Mouse (Mus musculus) midbrain, embryonic 10.5 days (tissue): ENCODE results near the gene Tmem233. TPM values are rescaled to one million over a fixed set of nuclear protein-coding genes. Genes with fewer than 3 reads are reported as not detected.

Experiments used
- DNase-seq: peaks from one replicate; pipeline ENCODE4 v3.0.0-alpha.2; 2017; ENCODE audit warnings: low spot score
- H3K27ac ChIP-seq: fragments of 300-500 bp; sonication (generic); replicated peaks from 2 replicates; pipeline ENCODE4 v1.5.1; 2016; ENCODE audit warnings: mild to moderate bottlenecking
- H3K27me3 ChIP-seq: fragments of 300-500 bp; sonication (generic); 2 replicates; pipeline ENCODE4 v1.6.1; 2016; ENCODE audit warnings: low read depth, mild to moderate bottlenecking; ENCODE audit not compliant: poor library complexity, severe bottlenecking
- H3K36me3 ChIP-seq: fragments of 300-500 bp; sonication (generic); 2 replicates; pipeline ENCODE4 v1.6.1; 2016; ENCODE audit warnings: mild to moderate bottlenecking, moderate library complexity
- H3K4me1 ChIP-seq: fragments of 300-500 bp; sonication (generic); 2 replicates; pipeline ENCODE4 v1.6.1; 2016
- H3K4me3 ChIP-seq: fragments of 300-500 bp; sonication (generic); 2 replicates; pipeline ENCODE4 v1.5.1; 2016; ENCODE audit warnings: mild to moderate bottlenecking, moderate library complexity
- H3K9me3 ChIP-seq: fragments of 300-500 bp; sonication (generic); replicated peaks from 2 replicates; pipeline ENCODE4 v1.6.1; 2016; ENCODE audit warnings: mild to moderate bottlenecking
- WGBS: fragments of 180-500 bp; shearing (Covaris S2); methylation state at CpG from one replicate; pipeline ENCODE4 v1.1.7; 2016; 5-methylcytosine and 5-hydroxymethylcytosine counted together
- polyA plus RNA-seq: library from polyadenylated mRNA; unstranded; fragments of >200 nt; fragmentation: Nextera tagmentation; extraction: Ambion mirVana; gene quantifications from 2 replicates; pipeline ENCODE4 v1.2.1, GENCODE M21; 2016

The Tmem233 gene
- polyA plus RNA-seq, 1 experiment from 2014 or later = not detected

DNA sequence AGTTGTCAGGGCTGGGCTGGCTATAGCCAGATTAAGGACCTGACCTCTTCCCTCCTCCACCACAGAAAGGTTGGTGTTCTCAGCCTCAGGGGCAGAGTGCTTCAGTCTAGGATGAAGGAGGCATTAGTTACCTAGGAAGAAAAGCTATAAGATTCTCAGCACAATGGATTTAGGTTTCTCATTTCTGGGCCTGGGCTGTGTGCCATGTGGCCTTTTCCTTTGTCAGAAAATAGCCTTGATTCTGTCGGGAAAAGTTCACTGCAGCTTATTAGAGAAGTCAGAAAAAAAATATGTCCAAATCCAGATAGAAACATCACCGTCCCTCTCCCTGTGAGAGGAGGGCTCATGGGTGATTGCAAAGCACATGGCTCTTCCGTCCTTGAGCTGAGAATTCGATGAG, 33.2 kb downstream of the Tmem233 start:
- H3K36me3 ChIP-seq = no peaks in the 10 kb centered on the region
- WGBS = 90% methylated on average over 4 of the region's 4 CpGs
- H3K4me3 ChIP-seq = no peak overlapping the region
- H3K27me3 ChIP-seq = no peaks in the 10 kb centered on the region
- no peak for DNase-seq
- H3K4me1 ChIP-seq = 0 out of 2 replicates have a peak, but pooled peaks cover 4% of the 10 kb centered on the region
- no peak overlapping the region for H3K27ac ChIP-seq
- H3K9me3 ChIP-seq = no peaks in the 10 kb centered on the region

DNA sequence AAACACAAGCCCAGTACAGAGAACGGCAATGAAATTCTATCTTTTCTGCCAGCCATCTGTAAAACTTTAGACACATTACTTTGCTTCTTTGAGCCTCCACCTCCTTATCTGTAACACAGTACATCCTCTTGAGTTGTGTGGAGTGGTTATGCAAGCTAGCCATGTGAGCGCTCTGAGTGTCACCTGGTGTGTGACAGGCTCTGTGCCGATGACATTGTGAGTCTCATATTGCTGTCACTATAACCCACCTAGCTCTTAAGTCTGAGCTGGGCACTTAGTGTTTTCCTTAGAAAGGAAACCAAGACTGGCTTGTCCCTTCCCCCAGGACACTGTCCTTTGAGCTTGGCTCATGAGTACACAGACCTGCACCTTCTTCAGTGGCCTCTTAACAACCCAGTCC, 34.7 kb downstream of the Tmem233 start:
- DNase-seq = no peak
- Histone ChIP-seq H3K4me3 (no peak overlapping the region), H3K36me3 (no peaks in the 10 kb centered on the region), H3K4me1 (0 out of 2 replicates have a peak, but pooled peaks cover 4% of the 10 kb centered on the region), H3K27ac (no peak overlapping the region), H3K9me3 (no peaks in the 10 kb centered on the region), H3K27me3 (no peaks in the 10 kb centered on the region)
- 92% methylated on average over 3 of the region's 3 CpGs for WGBS

DNA sequence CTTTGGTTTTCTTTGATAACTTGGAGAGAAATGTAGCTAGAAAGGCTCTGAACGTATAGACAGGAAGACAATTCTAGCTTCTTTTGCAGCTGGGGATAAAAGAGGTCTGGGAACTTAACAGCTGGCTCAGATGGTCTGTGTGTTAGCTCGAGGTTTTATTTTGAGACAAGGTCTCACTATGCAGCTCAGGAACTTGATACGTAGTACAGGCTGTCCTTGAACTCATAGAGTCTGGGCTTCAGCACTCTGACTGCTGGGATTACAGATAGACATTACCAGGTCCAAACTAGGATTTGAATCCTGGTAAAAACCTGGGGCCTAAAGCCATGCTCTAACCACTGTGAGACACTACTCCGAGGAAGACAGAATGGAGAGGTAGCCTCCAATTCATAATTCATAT, 36.8 kb downstream of the Tmem233 start:
- Histone ChIP-seq H3K9me3 (no peaks in the 10 kb centered on the region), H3K4me3 (no peak overlapping the region), H3K27me3 (no peaks in the 10 kb centered on the region), H3K27ac (no peak overlapping the region), H3K36me3 (no peaks in the 10 kb centered on the region), H3K4me1 (no peaks in the 10 kb centered on the region; the same call in 1 of the 2 replicates)
- 84% methylated on average over 4 of the region's 4 CpGs for WGBS
- no peak for DNase-seq

DNA sequence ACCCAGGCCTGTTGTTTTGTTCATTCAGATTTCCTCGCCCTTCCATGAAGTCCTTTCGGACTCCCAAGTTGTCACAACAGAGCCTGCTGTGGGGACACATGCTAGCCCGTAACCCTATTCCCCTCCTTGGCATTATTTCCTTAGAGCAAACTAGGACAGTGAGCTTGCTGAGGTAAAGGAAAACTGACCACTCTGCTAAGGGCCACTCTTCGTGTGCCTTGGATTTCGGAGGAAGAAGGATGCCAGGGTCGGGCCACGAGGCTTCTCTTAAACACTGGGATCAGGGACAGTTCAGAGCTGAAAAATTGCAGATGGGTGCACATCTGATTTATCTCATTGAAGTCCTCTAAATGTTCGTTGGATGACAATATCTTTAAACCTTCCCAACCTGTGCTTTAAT, 37.5 kb downstream of the Tmem233 start:
- Histone ChIP-seq H3K36me3 (no peaks in the 10 kb centered on the region), H3K27ac (no peak overlapping the region), H3K4me3 (no peak overlapping the region), H3K9me3 (no peaks in the 10 kb centered on the region), H3K27me3 (no peaks in the 10 kb centered on the region), H3K4me1 (peaks cover under 1% of the 10 kb centered on the region; the same call in 1 of the 2 replicates)
- WGBS = 89% methylated on average over 8 of the region's 8 CpGs
- DNase-seq = no peak

DNA sequence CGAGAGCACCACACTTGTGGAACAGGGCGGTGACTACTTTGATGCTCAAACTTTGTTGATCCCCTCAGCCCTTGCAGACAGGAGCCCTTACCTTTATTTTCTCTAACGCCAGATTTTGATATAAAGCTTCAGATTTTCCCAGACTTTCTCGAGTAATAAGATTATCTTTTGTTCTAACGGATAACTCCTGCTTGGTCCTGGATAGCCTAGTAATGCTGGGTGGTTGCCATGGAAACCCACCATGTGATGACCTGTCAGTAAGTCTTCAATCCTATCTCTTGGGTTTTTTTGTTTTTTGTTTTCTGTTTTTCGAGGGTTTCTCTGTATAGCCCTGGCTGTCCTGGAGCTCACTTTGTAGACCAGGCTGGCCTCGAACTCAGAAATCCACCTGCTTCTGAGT, 40.8 kb downstream of the Tmem233 start:
- no peaks in the 10 kb centered on the region for H3K9me3 ChIP-seq
- H3K27ac ChIP-seq = no peak overlapping the region
- H3K36me3 ChIP-seq = no peaks in the 10 kb centered on the region
- no peak overlapping the region for H3K4me3 ChIP-seq
- DNase-seq = no peak
- peaks cover 17% of the 10 kb centered on the region for H3K4me1 ChIP-seq
- 0 out of 2 replicates have a peak, but pooled peaks cover 1% of the 10 kb centered on the region for H3K27me3 ChIP-seq
- WGBS = 54% methylated on average over 7 of the region's 7 CpGs

DNA sequence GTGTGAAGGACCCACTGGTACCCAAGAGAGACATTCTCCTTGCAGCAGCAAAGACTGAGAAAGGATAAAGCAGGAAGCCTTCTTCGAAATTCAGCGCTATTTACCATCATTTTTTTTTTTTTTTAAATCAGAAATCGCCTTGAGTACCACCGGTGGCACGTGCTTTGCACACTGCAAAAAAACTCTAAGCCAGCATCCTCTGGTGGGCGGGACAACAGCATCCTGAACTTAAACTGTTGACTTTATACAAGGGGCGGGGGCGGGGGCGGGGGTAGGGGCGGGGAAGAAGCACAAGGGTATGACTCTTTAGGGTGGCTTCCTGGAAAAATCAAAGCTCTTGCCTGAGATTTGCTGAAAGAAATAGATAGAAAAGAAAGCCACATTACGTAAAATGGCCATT, 43.3 kb downstream of the Tmem233 start:
- H3K4me1 ChIP-seq = peaks cover 26% of the 10 kb centered on the region
- peaks cover 9% of the 10 kb centered on the region; the same call in 1 of the 2 replicates for H3K27me3 ChIP-seq
- no peaks in the 10 kb centered on the region for H3K36me3 ChIP-seq
- 37% methylated on average over 11 of the region's 11 CpGs for WGBS
- no peak overlapping the region for H3K4me3 ChIP-seq
- DNase-seq = no peak
- no peaks in the 10 kb centered on the region for H3K9me3 ChIP-seq
- no peak overlapping the region for H3K27ac ChIP-seq

DNA sequence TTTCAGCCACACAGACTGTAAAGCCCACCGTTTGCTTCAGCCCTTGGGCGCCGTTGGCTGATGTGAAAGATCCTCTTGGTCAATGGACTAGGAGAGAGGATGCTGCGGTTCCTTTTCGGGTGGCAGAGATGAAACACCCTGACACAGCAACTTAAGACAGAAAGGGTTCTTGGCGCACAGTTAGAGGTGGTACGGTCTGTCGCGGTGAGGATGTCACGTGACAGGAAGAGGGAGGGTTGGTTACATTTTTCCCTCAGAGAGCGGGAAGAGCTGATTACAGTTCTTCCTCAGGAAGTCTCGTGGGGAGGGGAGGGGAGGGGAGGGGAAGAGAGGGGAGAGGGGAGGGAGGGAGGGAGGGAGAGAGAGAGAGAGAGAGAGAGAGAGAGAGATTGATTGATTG, 45.3 kb downstream of the Tmem233 start:
- 58% methylated on average over 12 of the region's 12 CpGs for WGBS
- no peaks in the 10 kb centered on the region for H3K9me3 ChIP-seq
- H3K4me1 ChIP-seq = peaks cover 26% of the 10 kb centered on the region
- H3K36me3 ChIP-seq = no peaks in the 10 kb centered on the region
- H3K4me3 ChIP-seq = no peak overlapping the region
- no peak for DNase-seq
- peaks cover 9% of the 10 kb centered on the region; the same call in 1 of the 2 replicates for H3K27me3 ChIP-seq
- H3K27ac ChIP-seq = no peak overlapping the region

DNA sequence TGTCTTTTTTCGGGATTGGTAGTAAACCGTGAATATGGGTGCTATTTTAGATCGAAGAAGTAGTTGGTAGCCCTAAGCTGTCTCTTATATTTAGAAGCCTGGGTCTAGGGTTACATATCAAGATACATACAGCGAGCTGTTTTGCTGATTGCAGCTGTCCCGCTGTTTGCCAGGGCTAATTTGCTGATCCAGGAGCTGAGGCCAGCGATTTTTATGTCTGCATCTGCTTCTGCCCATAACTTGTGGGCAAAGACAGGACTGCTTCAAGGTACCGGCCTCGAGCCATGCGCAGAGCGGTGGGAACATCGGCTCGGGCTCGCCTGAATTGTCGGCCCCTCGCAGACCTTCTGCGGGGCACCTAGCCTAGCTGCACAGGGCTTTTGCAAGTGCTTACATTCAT, 46.6 kb downstream of the Tmem233 start:
- no peaks in the 10 kb centered on the region for H3K36me3 ChIP-seq
- DNase-seq = no peak
- H3K27ac ChIP-seq = peak overlapping the region; percentile 13; the same call in 1 of the 2 replicates
- no peak overlapping the region for H3K4me3 ChIP-seq
- 59% methylated on average over 16 of the region's 16 CpGs for WGBS
- peaks cover 9% of the 10 kb centered on the region; the same call in 1 of the 2 replicates for H3K27me3 ChIP-seq
- peaks cover 26% of the 10 kb centered on the region for H3K4me1 ChIP-seq
- no peaks in the 10 kb centered on the region for H3K9me3 ChIP-seq

DNA sequence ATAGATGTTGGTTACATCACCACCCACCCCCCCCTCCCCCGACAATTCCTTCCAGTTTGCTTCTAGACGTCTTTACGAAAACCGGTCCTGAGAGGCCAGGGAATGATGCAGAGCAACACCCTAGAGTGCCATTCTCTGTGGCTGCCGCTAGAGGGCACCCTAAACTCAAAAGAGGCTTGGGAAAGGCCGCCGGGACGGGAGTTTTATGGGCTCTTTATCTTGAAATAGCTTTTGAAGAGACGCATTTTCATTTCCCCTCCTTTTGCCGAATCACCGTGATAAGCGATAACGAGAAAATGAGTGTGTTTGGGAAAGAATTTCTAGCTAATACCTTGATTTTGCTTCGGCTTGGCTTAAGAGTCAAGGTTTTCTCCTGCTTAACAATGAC, 51.9 kb downstream of the Tmem233 start:
- DNase-seq = peak; percentile 74
- H3K36me3 ChIP-seq = no peaks in the 10 kb centered on the region
- H3K4me1 ChIP-seq = peaks cover 14% of the 10 kb centered on the region
- WGBS = 5% methylated on average over 14 of the region's 14 CpGs
- peak overlapping the region; percentile 38 for H3K4me3 ChIP-seq
- H3K27ac ChIP-seq = no peak overlapping the region
- 0 out of 2 replicates have a peak, but pooled peaks cover 11% of the 10 kb centered on the region for H3K27me3 ChIP-seq
- no peaks in the 10 kb centered on the region for H3K9me3 ChIP-seq

DNA sequence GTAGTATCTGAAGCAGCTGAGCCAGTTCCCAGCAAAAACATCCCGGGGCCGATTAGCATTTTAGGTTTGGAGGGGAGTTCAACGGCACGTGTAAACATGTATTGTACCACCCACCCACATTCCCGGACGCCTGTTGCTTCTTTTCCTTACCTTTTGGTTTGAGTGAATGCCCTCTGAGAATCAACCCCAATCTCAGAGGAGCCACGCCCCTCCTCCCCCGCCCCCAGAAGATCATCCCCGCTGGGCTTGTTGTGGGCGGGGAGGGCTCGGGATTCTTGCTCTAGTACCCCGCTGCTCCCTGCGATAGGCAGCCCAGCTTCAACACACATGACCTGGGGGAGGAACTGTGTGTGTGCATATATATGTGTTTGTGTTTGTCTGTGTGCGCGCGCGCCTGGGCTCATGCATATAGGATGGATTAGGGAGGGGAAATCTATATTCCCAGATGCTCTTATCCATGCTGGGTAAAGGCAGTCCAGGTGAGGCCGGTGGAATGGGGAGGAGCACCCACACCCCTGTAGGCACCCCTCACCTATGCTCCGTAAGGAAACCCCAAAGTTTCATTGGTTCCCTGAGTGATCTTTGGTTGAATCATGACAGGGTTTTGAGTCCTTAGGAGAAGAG, 52.4 kb downstream of the Tmem233 start:
- Histone ChIP-seq H3K9me3 (no peaks in the 10 kb centered on the region), H3K4me1 (peaks cover 14% of the 10 kb centered on the region), H3K27me3 (0 out of 2 replicates have a peak, but pooled peaks cover 11% of the 10 kb centered on the region), H3K36me3 (no peaks in the 10 kb centered on the region), H3K27ac (no peak overlapping the region), H3K4me3 (peak overlapping the region; percentile 38)
- no peak for DNase-seq
- 2% methylated on average over 19 of the region's 19 CpGs for WGBS

DNA sequence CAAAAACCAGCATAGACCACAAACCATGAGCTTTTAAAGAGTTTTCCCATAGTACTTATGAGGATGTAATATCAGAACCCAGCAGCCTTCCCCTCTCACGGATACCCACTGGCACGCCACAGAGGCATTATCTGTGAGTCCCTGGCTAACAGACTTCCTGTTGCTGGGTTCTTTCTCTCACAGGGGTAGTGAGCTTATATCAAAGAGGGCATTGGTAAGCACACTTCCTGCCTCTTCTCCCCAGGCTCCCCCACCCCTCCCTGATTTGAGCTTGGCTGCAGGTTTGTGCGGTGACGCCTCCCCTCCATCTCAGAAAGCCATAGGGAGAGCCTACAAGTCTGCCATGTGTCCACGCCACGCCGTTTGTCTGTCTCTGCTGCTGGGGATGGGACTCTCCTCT, 54.0 kb downstream of the Tmem233 start:
- no peak overlapping the region for H3K27ac ChIP-seq
- H3K27me3 ChIP-seq = 0 out of 2 replicates have a peak, but pooled peaks cover 11% of the 10 kb centered on the region
- no peak overlapping the region for H3K4me3 ChIP-seq
- DNase-seq = no peak
- peaks cover 20% of the 10 kb centered on the region for H3K4me1 ChIP-seq
- no peaks in the 10 kb centered on the region for H3K36me3 ChIP-seq
- H3K9me3 ChIP-seq = no peaks in the 10 kb centered on the region
- WGBS = 86% methylated on average over 7 of the region's 7 CpGs

DNA sequence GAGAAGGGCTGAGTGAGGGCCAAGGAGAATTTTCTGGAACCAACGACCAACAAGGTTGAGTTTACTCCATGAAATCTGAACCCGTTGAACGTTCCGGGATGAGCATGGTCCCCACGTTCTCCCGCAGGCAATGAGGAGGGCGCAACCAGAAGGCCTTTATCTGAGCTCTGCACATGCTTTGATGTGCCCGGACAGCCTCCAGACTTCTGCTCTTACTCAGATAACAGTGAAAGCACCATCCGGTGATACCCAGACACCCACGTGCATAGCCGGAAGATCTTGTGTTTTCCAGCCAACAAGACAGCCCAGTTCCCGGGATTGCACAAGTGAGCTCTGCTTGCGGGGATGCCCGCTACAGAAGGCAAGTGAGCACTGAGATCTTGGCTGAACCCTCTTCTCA, 56.5 kb downstream of the Tmem233 start:
- DNase-seq = no peak
- H3K9me3 ChIP-seq = no peaks in the 10 kb centered on the region
- H3K27ac ChIP-seq = no peak overlapping the region
- peaks cover 40% of the 10 kb centered on the region for H3K4me1 ChIP-seq
- WGBS = 87% methylated on average over 14 of the region's 14 CpGs
- 0 out of 2 replicates have a peak, but pooled peaks cover 11% of the 10 kb centered on the region for H3K27me3 ChIP-seq
- H3K36me3 ChIP-seq = peaks cover 13% of the 10 kb centered on the region
- no peak overlapping the region for H3K4me3 ChIP-seq

DNA sequence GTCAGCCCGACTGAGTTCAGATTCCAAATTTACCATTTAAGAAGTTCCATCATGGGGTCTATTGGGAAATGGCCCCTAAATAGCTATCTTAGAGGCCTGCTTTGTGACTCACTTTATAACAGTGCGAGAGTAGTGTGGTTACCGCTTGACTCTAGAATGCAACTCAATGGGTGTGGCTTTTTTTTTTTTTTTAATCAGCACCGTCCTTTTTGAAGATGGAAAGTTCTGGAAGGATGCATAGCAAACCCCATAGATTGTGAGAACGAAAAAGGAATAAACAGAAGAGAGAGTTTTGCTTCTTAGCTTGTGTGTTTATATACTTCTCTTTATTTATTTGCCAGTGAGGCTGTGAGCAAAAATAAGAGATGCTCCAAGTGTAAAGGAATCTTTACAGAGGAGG, 56.9 kb downstream of the Tmem233 start:
- no peak overlapping the region for H3K4me3 ChIP-seq
- H3K27me3 ChIP-seq = 0 out of 2 replicates have a peak, but pooled peaks cover 11% of the 10 kb centered on the region
- WGBS = 93% methylated on average over 5 of the region's 5 CpGs
- DNase-seq = no peak
- H3K27ac ChIP-seq = no peak overlapping the region
- peaks cover 37% of the 10 kb centered on the region for H3K4me1 ChIP-seq
- peaks cover 18% of the 10 kb centered on the region for H3K36me3 ChIP-seq
- no peaks in the 10 kb centered on the region for H3K9me3 ChIP-seq
